Mouse (Mus musculus): Measurements from ENCODE around the gene Supt16. TPM values are rescaled to one million over a fixed set of nuclear protein-coding genes. Genes with fewer than 3 reads are reported as not detected.
A peak's percentile ranks its signal among the peaks of the same experiment; 100 is the strongest.

Gene Supt16
- 82.9 and 90.9 TPM in 2 replicates for polyA plus RNA-seq (2014; fragmentation: Nextera tagmentation; extraction: Ambion mirVana)

- Histone ChIP-seq H3K9me3 (ENCODE audit: control insufficient read depth, low read length) (no peaks in the 10 kb centered on the region), H3K4me2 (ENCODE audit: low read depth, severe bottlenecking) (peak within 1 kb of the TSS; percentile 72), H3K9ac (ENCODE audit: low read length) (peak within 1 kb of the TSS; percentile 99), H3K4me3 (ENCODE audit: low read depth, low read length) (peak within 1 kb of the TSS; percentile 92), H3K4me1 (ENCODE audit: control insufficient read depth, insufficient read depth, low read length) (peaks cover 3% of the 10 kb centered on the region; the same call in 1 of the 2 replicates), H3K27me3 (ENCODE audit: control insufficient read depth, insufficient read depth, low read length) (no peaks in the 10 kb centered on the region), H3K27ac (replicated peaks; ENCODE audit: low read depth, low read length) (peak within 1 kb of the TSS; percentile 98), H3K36me3 (ENCODE audit: control insufficient read depth, insufficient read depth, low read length) (peaks cover 12% of the 10 kb centered on the region)
- WGBS, result under 1% methylated on average over 57 of the region's 59 CpGs
- peak; percentile 91 for DNase-seq (ENCODE audit: low spot score)
- peak; percentile 93 for ATAC-seq (ENCODE audit: insufficient number of reproducible peaks, low FRiP score, low TSS enrichment, low read depth)
These were observed at the start of gene Supt16 for GRCm38 (mm10) chr14:52197156-52197878. Gene Supt16 (minus strand): TSS chr14:52197416.

GRCm38 (mm10) chr14:52246129-52246528, 48.9 kb upstream of the Supt16 start:
- no peak for ATAC-seq (ENCODE audit: insufficient number of reproducible peaks, low FRiP score, low TSS enrichment, low read depth)
- Histone ChIP-seq H3K27me3 (ENCODE audit: control insufficient read depth, insufficient read depth, low read length) (no peaks in the 10 kb centered on the region), H3K4me3 (ENCODE audit: low read depth, low read length) (no peak overlapping the region), H3K27ac (replicated peaks; ENCODE audit: low read depth, low read length) (no peak overlapping the region), H3K9ac (ENCODE audit: low read length) (no peak overlapping the region), H3K4me1 (ENCODE audit: control insufficient read depth, insufficient read depth, low read length) (no peaks in the 10 kb centered on the region), H3K9me3 (ENCODE audit: control insufficient read depth, low read length) (no peaks in the 10 kb centered on the region), H3K4me2 (ENCODE audit: low read depth, severe bottlenecking) (no peak overlapping the region), H3K36me3 (ENCODE audit: control insufficient read depth, insufficient read depth, low read length) (no peaks in the 10 kb centered on the region)
- WGBS, result 79% methylated on average over 4 of the region's 4 CpGs
- no peak for DNase-seq (ENCODE audit: low spot score)

DNA sequence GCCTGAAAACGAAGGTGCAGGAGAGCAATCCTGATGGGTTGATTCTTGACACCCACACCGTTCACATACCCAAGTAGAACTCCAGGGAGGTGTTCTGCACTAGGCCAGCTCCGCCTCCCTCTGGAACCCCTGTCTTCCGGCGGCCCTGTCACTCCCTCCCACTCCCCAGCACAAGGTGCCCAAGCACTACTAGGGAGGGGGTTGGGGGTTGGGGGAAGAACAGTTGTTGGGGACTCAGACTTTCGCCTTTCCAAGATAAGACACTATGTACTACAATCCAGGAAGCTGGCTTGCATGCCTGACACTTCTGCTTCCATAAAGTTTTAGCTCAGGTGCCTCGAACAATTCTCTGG, 47.5 kb upstream of the Supt16 start:
- DNase-seq (ENCODE audit: low spot score) (no peak), ATAC-seq (ENCODE audit: insufficient number of reproducible peaks, low FRiP score, low TSS enrichment, low read depth) (peak; percentile 81)
- Histone ChIP-seq H3K9ac (ENCODE audit: low read length) (peak overlapping the region; percentile 71), H3K4me1 (ENCODE audit: control insufficient read depth, insufficient read depth, low read length) (no peaks in the 10 kb centered on the region), H3K27me3 (ENCODE audit: control insufficient read depth, insufficient read depth, low read length) (no peaks in the 10 kb centered on the region), H3K4me3 (ENCODE audit: low read depth, low read length) (peak overlapping the region; percentile 79), H3K36me3 (ENCODE audit: control insufficient read depth, insufficient read depth, low read length) (no peaks in the 10 kb centered on the region), H3K4me2 (ENCODE audit: low read depth, severe bottlenecking) (peak overlapping the region; percentile 72), H3K9me3 (ENCODE audit: control insufficient read depth, low read length) (no peaks in the 10 kb centered on the region), H3K27ac (replicated peaks; ENCODE audit: low read depth, low read length) (no peak overlapping the region)
- WGBS, result 10% methylated on average over 7 of the region's 7 CpGs

DNA sequence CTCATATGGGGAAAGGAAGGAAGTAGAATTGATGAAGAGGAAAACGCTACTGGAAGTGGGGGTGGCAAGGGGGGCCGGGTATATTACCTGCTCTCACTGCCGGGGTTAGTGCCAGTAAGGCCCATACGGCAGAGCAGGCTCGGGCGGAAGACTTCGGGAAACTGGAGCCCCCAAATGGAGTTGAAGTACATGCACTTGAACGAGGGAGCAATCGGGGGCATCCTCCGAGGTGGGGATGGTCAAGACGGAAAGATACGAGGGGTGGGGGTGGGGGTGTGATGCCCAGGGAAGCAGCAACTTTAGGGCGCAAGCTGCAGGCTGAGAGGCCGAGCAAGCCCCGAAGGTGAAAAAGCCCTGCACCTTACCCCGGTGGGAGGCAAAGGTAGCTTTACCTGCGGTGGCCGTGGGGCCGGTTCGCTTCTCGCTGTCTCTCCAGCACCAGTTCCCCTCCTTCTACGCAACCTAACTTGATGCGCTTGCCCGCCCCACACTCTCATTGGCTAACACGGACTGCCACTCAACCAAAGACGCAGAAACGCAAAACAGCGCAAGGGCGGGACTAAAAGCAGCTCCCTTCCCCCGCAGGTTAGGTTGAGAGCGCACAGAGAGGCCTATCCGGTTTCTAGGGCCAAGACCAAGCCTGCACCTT, 46.9 kb upstream of the Supt16 start:
- no peaks in the 10 kb centered on the region for H3K27me3 ChIP-seq (ENCODE audit: control insufficient read depth, insufficient read depth, low read length)
- no peaks in the 10 kb centered on the region for H3K4me1 ChIP-seq (ENCODE audit: control insufficient read depth, insufficient read depth, low read length)
- WGBS, result under 1% methylated on average over 32 of the region's 32 CpGs
- peak overlapping the region; percentile 72 for H3K4me2 ChIP-seq (ENCODE audit: low read depth, severe bottlenecking)
- H3K9ac ChIP-seq (ENCODE audit: low read length), result peak overlapping the region; percentile 71
- H3K9me3 ChIP-seq (ENCODE audit: control insufficient read depth, low read length), result no peaks in the 10 kb centered on the region
- H3K36me3 ChIP-seq (ENCODE audit: control insufficient read depth, insufficient read depth, low read length), result no peaks in the 10 kb centered on the region
- H3K27ac ChIP-seq (replicated peaks; ENCODE audit: low read depth, low read length), result no peak overlapping the region
- ATAC-seq (ENCODE audit: insufficient number of reproducible peaks, low FRiP score, low TSS enrichment, low read depth), result peak; percentile 98
- H3K4me3 ChIP-seq (ENCODE audit: low read depth, low read length), result peak overlapping the region; percentile 79
- DNase-seq (ENCODE audit: low spot score), result peak; percentile 99

GRCm38 (mm10) chr14:52236216-52236615, 39.0 kb upstream of the Supt16 start:
- H3K27me3 ChIP-seq (ENCODE audit: control insufficient read depth, insufficient read depth, low read length), result no peaks in the 10 kb centered on the region
- no peak for DNase-seq (ENCODE audit: low spot score)
- H3K36me3 ChIP-seq (ENCODE audit: control insufficient read depth, insufficient read depth, low read length), result peaks cover 24% of the 10 kb centered on the region
- no peak for ATAC-seq (ENCODE audit: insufficient number of reproducible peaks, low FRiP score, low TSS enrichment, low read depth)
- no peaks in the 10 kb centered on the region for H3K4me1 ChIP-seq (ENCODE audit: control insufficient read depth, insufficient read depth, low read length)
- no peak overlapping the region for H3K4me3 ChIP-seq (ENCODE audit: low read depth, low read length)
- WGBS, result 96% methylated on average over 1 of the region's 1 CpGs
- no peak overlapping the region for H3K9ac ChIP-seq (ENCODE audit: low read length)
- H3K9me3 ChIP-seq (ENCODE audit: control insufficient read depth, low read length), result no peaks in the 10 kb centered on the region
- no peak overlapping the region for H3K27ac ChIP-seq (replicated peaks; ENCODE audit: low read depth, low read length)
- no peak overlapping the region for H3K4me2 ChIP-seq (ENCODE audit: low read depth, severe bottlenecking)

DNA sequence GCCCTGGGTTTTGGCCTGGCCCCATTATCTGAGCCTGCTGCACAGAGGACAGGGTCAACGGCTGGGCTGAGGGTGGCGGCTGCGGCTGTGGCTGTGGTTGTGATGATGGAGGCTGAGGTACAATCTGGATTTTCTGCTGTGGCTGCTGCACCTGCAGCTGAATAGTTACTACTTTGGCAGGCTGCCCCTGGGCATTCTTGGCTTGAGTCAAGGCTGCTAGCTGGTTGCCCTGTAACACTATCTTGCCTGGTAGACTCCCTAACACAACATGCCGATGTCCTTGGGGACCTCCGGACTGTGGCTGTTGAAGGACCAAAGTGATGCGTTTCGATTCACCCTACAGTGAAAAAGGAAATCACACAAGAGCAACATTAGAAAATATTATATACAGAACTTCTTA, 37.9 kb upstream of the Supt16 start:
- H3K4me2 ChIP-seq (ENCODE audit: low read depth, severe bottlenecking), result no peak overlapping the region
- no peaks in the 10 kb centered on the region for H3K9me3 ChIP-seq (ENCODE audit: control insufficient read depth, low read length)
- no peak overlapping the region for H3K4me3 ChIP-seq (ENCODE audit: low read depth, low read length)
- 96% methylated on average over 7 of the region's 7 CpGs for WGBS
- H3K4me1 ChIP-seq (ENCODE audit: control insufficient read depth, insufficient read depth, low read length), result no peaks in the 10 kb centered on the region
- H3K27ac ChIP-seq (replicated peaks; ENCODE audit: low read depth, low read length), result no peak overlapping the region
- no peak for DNase-seq (ENCODE audit: low spot score)
- H3K27me3 ChIP-seq (ENCODE audit: control insufficient read depth, insufficient read depth, low read length), result no peaks in the 10 kb centered on the region
- no peak for ATAC-seq (ENCODE audit: insufficient number of reproducible peaks, low FRiP score, low TSS enrichment, low read depth)
- peaks cover 27% of the 10 kb centered on the region for H3K36me3 ChIP-seq (ENCODE audit: control insufficient read depth, insufficient read depth, low read length)
- H3K9ac ChIP-seq (ENCODE audit: low read length), result no peak overlapping the region

GRCm38 (mm10) chr14:52232249-52232648, 35.0 kb upstream of the Supt16 start:
- Histone ChIP-seq H3K27me3 (ENCODE audit: control insufficient read depth, insufficient read depth, low read length) (no peaks in the 10 kb centered on the region), H3K9ac (ENCODE audit: low read length) (no peak overlapping the region), H3K4me2 (ENCODE audit: low read depth, severe bottlenecking) (no peak overlapping the region), H3K4me1 (ENCODE audit: control insufficient read depth, insufficient read depth, low read length) (no peaks in the 10 kb centered on the region), H3K36me3 (ENCODE audit: control insufficient read depth, insufficient read depth, low read length) (peaks cover 30% of the 10 kb centered on the region), H3K9me3 (ENCODE audit: control insufficient read depth, low read length) (no peaks in the 10 kb centered on the region), H3K4me3 (ENCODE audit: low read depth, low read length) (no peak overlapping the region), H3K27ac (replicated peaks; ENCODE audit: low read depth, low read length) (no peak overlapping the region)
- no peak for DNase-seq (ENCODE audit: low spot score)
- no peak for ATAC-seq (ENCODE audit: insufficient number of reproducible peaks, low FRiP score, low TSS enrichment, low read depth)
- WGBS, result 92% methylated on average over 6 of the region's 6 CpGs

GRCm38 (mm10) chr14:52225972-52226371, 28.8 kb upstream of the Supt16 start:
- WGBS, result 96% methylated on average over 2 of the region's 2 CpGs
- H3K4me3 ChIP-seq (ENCODE audit: low read depth, low read length), result no peak overlapping the region
- ATAC-seq (ENCODE audit: insufficient number of reproducible peaks, low FRiP score, low TSS enrichment, low read depth) (no peak), DNase-seq (ENCODE audit: low spot score) (no peak)
- H3K9ac ChIP-seq (ENCODE audit: low read length), result no peak overlapping the region
- H3K4me2 ChIP-seq (ENCODE audit: low read depth, severe bottlenecking), result no peak overlapping the region
- H3K27ac ChIP-seq (replicated peaks; ENCODE audit: low read depth, low read length), result no peak overlapping the region
- no peaks in the 10 kb centered on the region for H3K9me3 ChIP-seq (ENCODE audit: control insufficient read depth, low read length)
- no peaks in the 10 kb centered on the region for H3K4me1 ChIP-seq (ENCODE audit: control insufficient read depth, insufficient read depth, low read length)
- no peaks in the 10 kb centered on the region for H3K27me3 ChIP-seq (ENCODE audit: control insufficient read depth, insufficient read depth, low read length)
- peaks cover 16% of the 10 kb centered on the region; the same call in 1 of the 2 replicates for H3K36me3 ChIP-seq (ENCODE audit: control insufficient read depth, insufficient read depth, low read length)
